Mouse (Mus musculus): ENCODE results near the gene Scpep1. TPM values are rescaled to one million over a fixed set of nuclear protein-coding genes. Genes with fewer than 3 reads are reported as not detected.

The Scpep1 gene
- polyA plus RNA-seq, 1 experiment from 2014 or later: 37.9 TPM

DNA sequence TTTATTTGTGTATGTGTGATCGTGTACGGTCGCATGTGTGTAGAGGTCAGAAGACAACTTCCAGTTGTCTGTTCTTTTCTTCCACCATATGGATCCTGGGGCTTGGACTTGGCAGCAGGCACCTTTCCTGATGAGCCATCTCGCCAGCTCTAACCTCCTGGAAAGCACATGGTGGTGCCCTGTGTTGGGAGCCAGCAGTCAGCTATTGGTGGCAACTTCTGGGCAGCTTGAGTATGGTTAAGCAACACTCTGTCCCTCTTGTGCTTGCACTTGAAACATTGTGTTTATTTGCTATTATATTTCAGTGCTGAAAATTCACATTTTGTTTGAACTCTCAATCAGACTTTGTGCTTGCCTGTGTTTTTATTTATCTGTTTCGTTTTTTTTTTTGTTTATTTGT lies 33.7 kb upstream of the Scpep1 start:
- Histone ChIP-seq H3K9me3 (replicated peaks; ENCODE audit: control insufficient read depth, low read length, poor library complexity, severe bottlenecking) (no peaks in the 10 kb centered on the region), H3K4me2 (ENCODE audit: low read length) (no peak overlapping the region), H3K4me1 (ENCODE audit: control insufficient read depth, insufficient read depth, low read length) (no peaks in the 10 kb centered on the region), H3K9ac (ENCODE audit: low read depth, low read length) (no peak overlapping the region), H3K27me3 (ENCODE audit: control insufficient read depth, insufficient read depth, low read depth, low read length) (no peaks in the 10 kb centered on the region), H3K4me3 (ENCODE audit: low read depth, low read length) (no peak overlapping the region), H3K27ac (ENCODE audit: low read length) (no peak overlapping the region), H3K36me3 (ENCODE audit: control insufficient read depth, insufficient read depth, low read length) (peaks cover 21% of the 10 kb centered on the region)
- ATAC-seq: no peak
- WGBS: 79% methylated on average over 5 of the region's 5 CpGs

DNA sequence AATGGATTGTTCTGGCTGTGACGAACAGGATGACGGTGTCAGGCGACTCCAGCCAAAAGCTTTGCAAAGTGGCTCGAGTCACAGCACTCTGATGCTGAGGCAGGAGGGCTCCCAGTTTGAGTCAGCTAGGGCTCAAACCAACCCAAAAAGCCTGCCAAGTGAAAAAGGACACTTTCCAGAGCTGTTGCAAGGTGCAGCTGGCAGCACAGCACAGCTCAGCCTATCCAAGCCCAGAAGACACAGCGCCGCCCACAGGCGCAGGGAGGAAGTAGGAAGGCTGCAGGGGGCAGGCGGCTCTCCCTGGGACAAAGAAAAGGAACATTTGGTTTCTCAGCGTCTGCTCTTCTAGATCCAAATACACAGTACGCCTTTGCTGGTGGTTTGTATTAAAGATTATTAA lies 31.4 kb upstream of the Scpep1 start:
- no peak for ATAC-seq
- Histone ChIP-seq H3K4me3 (ENCODE audit: low read depth, low read length) (no peak overlapping the region), H3K36me3 (ENCODE audit: control insufficient read depth, insufficient read depth, low read length) (peaks cover 29% of the 10 kb centered on the region), H3K27ac (ENCODE audit: low read length) (no peak overlapping the region), H3K27me3 (ENCODE audit: control insufficient read depth, insufficient read depth, low read depth, low read length) (no peaks in the 10 kb centered on the region), H3K4me1 (ENCODE audit: control insufficient read depth, insufficient read depth, low read length) (no peaks in the 10 kb centered on the region), H3K9me3 (replicated peaks; ENCODE audit: control insufficient read depth, low read length, poor library complexity, severe bottlenecking) (no peaks in the 10 kb centered on the region), H3K4me2 (ENCODE audit: low read length) (no peak overlapping the region), H3K9ac (ENCODE audit: low read depth, low read length) (no peak overlapping the region)
- WGBS: 92% methylated on average over 10 of the region's 10 CpGs

DNA sequence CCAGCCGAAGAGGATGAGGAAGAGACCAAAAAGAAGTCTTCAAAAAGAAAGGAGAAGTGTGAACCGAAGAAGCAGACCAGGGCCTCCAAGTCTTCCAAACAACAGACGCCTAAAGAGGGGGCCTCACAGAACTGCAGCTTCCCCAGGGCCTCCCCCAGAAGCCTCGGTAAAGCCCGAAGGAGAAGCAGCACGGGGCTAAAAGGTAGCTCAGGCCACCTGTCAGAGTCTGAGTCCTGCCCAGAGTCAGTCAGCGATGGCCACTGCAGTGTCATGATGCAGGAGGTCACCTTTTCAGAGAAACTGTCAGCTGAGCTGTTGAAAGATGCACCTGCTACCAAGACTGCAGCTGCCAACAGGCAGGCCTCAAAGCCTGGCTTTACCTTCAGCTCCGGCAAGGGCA lies 26.1 kb upstream of the Scpep1 start:
- Histone ChIP-seq H3K27me3 (ENCODE audit: control insufficient read depth, insufficient read depth, low read depth, low read length) (no peaks in the 10 kb centered on the region), H3K36me3 (ENCODE audit: control insufficient read depth, insufficient read depth, low read length) (peaks cover 18% of the 10 kb centered on the region), H3K27ac (ENCODE audit: low read length) (no peak overlapping the region), H3K4me3 (ENCODE audit: low read depth, low read length) (no peak overlapping the region), H3K4me1 (ENCODE audit: control insufficient read depth, insufficient read depth, low read length) (no peaks in the 10 kb centered on the region), H3K9me3 (replicated peaks; ENCODE audit: control insufficient read depth, low read length, poor library complexity, severe bottlenecking) (no peaks in the 10 kb centered on the region), H3K4me2 (ENCODE audit: low read length) (no peak overlapping the region), H3K9ac (ENCODE audit: low read depth, low read length) (no peak overlapping the region)
- 94% methylated on average over 8 of the region's 8 CpGs for WGBS
- no peak for ATAC-seq

DNA sequence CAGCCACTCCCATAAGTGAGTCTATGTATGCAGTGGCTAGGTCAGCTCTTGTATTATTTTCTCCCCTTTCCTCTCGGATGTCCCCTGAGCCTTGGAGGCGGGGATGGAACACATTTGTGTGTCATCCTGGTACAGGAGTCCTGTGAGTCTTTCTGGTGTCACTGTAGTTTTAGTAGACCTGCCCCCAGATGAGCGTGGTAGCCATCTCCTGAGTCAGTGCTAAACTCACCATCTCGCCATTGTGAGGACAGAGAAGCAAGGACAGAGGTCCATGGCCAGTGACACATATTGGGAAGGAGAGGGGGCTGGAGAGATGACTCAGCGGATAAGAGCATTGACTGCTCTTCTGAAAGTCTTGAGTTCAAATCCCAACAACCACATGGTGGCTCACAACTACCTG lies 21.9 kb upstream of the Scpep1 start:
- H3K9me3 ChIP-seq (replicated peaks; ENCODE audit: control insufficient read depth, low read length, poor library complexity, severe bottlenecking): no peaks in the 10 kb centered on the region
- H3K36me3 ChIP-seq (ENCODE audit: control insufficient read depth, insufficient read depth, low read length): no peaks in the 10 kb centered on the region
- no peak for ATAC-seq
- no peak overlapping the region for H3K27ac ChIP-seq (ENCODE audit: low read length)
- no peak overlapping the region for H3K4me2 ChIP-seq (ENCODE audit: low read length)
- no peaks in the 10 kb centered on the region for H3K27me3 ChIP-seq (ENCODE audit: control insufficient read depth, insufficient read depth, low read depth, low read length)
- H3K9ac ChIP-seq (ENCODE audit: low read depth, low read length): no peak overlapping the region
- H3K4me3 ChIP-seq (ENCODE audit: low read depth, low read length): no peak overlapping the region
- WGBS: 99% methylated on average over 5 of the region's 5 CpGs
- peaks cover 15% of the 10 kb centered on the region for H3K4me1 ChIP-seq (ENCODE audit: control insufficient read depth, insufficient read depth, low read length)

DNA sequence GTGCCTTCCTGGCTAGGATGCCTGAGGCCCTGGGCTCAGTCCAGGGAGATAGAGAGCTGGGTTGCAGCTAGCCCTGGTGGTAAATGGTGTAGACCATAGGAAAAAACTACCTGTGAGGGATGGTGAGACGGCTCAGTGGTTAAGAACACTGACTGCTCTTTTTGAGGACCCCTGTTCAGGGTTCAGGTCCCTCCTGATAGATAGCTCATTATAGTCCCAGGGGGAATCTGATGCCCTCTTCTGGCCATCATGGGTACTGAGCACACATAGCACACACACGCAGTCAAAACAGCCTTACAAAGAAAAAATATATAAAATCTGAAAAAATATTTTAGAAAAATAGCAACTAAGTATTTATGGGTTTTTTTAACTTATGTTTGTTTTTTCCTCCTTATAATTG lies 21.1 kb upstream of the Scpep1 start:
- H3K4me2 ChIP-seq (ENCODE audit: low read length): no peak overlapping the region
- WGBS: 95% methylated on average over 2 of the region's 2 CpGs
- no peaks in the 10 kb centered on the region for H3K27me3 ChIP-seq (ENCODE audit: control insufficient read depth, insufficient read depth, low read depth, low read length)
- no peak overlapping the region for H3K27ac ChIP-seq (ENCODE audit: low read length)
- no peaks in the 10 kb centered on the region for H3K36me3 ChIP-seq (ENCODE audit: control insufficient read depth, insufficient read depth, low read length)
- no peak overlapping the region for H3K9ac ChIP-seq (ENCODE audit: low read depth, low read length)
- peaks cover 15% of the 10 kb centered on the region for H3K4me1 ChIP-seq (ENCODE audit: control insufficient read depth, insufficient read depth, low read length)
- H3K9me3 ChIP-seq (replicated peaks; ENCODE audit: control insufficient read depth, low read length, poor library complexity, severe bottlenecking): no peaks in the 10 kb centered on the region
- no peak overlapping the region for H3K4me3 ChIP-seq (ENCODE audit: low read depth, low read length)
- no peak for ATAC-seq

DNA sequence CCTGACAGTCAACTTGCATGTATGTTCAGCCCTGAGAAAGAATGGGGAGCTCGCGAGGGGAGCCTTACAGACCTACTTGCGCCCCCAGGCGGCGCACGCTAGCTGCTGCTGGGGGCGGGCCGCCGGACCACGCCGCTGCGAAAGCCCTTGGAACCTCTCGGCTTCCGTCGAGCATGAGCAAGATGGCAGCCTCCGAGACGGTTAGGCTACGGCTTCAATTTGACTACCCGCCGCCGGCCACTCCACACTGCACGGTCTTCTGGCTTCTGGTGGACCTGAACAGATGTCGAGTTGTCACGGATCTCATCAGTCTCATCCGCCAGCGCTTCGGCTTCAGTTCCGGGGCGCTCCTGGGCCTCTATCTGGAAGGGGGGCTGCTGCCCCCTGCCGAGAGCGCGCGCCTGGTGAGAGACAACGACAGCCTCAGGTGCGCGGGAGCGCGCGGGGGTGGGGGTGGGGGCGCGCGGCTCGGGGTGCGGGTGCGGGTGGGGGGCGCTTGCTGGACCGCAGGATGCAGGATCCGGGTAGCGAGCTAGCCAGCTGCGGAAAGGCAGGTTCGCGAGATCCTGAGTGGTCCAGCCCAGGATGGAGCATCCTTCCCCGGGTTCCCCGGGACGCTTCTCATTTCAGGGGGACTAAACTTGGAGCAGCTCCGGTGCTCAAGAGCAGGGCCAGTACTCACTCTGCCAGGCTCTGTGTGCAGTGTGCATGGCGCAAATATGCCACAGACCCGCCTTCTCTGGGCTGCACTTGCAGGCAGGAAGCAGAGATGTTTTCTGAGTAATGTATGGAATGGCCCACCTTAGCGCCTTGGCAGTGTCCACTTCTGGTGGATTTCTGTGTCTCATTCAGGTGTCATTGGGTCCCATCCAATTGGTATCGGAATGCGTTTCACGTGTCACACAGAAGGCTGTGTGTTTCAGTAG lies 18.8 kb upstream of the Scpep1 start:
- Histone ChIP-seq H3K4me3 (ENCODE audit: low read depth, low read length) (peak overlapping the region; percentile 69), H3K36me3 (ENCODE audit: control insufficient read depth, insufficient read depth, low read length) (no peaks in the 10 kb centered on the region), H3K27ac (ENCODE audit: low read length) (peak overlapping the region; percentile 95), H3K27me3 (ENCODE audit: control insufficient read depth, insufficient read depth, low read depth, low read length) (peaks cover 3% of the 10 kb centered on the region; the same call in 1 of the 2 replicates), H3K9me3 (replicated peaks; ENCODE audit: control insufficient read depth, low read length, poor library complexity, severe bottlenecking) (no peaks in the 10 kb centered on the region), H3K4me1 (ENCODE audit: control insufficient read depth, insufficient read depth, low read length) (peaks cover 15% of the 10 kb centered on the region), H3K4me2 (ENCODE audit: low read length) (peak overlapping the region; percentile 73), H3K9ac (ENCODE audit: low read depth, low read length) (peak overlapping the region; percentile 79)
- peak; percentile 88 for ATAC-seq
- 2% methylated on average over 59 of the region's 62 CpGs for WGBS

DNA sequence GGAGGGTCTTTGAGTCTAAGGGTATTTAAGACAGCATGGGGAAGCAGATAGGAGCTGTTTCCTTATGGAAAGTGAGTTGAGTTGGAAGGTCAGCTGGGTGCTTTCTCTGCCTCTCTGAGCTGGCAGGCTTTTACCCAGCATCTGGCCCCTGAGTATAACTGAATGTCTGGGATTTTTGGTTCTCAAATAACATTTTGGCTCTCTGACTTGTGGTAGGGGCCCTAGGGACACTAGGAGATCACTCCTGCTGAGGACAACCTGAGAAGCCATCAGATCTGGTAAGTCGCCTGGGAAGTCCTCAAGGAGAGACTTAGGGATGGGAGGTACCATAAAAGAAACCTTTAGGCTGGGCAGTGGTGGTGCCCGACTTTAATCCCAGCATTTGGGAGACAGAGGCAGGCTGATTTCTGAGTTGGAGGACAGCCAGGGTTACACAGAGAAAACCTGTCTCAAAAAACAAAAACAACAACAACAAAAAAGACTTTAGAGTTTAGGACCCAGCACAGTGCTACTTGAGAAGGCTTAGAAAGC lies 15.0 kb upstream of the Scpep1 start, which contains the start of gene Coil:
TSS of gene Coil (plus strand) at position 51 of the 531 bp plus-strand sequence.
- H3K27ac ChIP-seq (ENCODE audit: low read length): no peak within 1 kb of the TSS
- no peak for ATAC-seq
- no peak within 1 kb of the TSS for H3K9ac ChIP-seq (ENCODE audit: low read depth, low read length)
- 35% methylated on average over 2 of the region's 2 CpGs for WGBS
- no peaks in the 10 kb centered on the region for H3K36me3 ChIP-seq (ENCODE audit: control insufficient read depth, insufficient read depth, low read length)
- H3K4me1 ChIP-seq (ENCODE audit: control insufficient read depth, insufficient read depth, low read length): peaks cover 9% of the 10 kb centered on the region
- no peaks in the 10 kb centered on the region for H3K9me3 ChIP-seq (replicated peaks; ENCODE audit: control insufficient read depth, low read length, poor library complexity, severe bottlenecking)
- H3K4me3 ChIP-seq (ENCODE audit: low read depth, low read length): no peak within 1 kb of the TSS
- H3K4me2 ChIP-seq (ENCODE audit: low read length): no peak within 1 kb of the TSS
- peaks cover 3% of the 10 kb centered on the region; the same call in 1 of the 2 replicates for H3K27me3 ChIP-seq (ENCODE audit: control insufficient read depth, insufficient read depth, low read depth, low read length)

DNA sequence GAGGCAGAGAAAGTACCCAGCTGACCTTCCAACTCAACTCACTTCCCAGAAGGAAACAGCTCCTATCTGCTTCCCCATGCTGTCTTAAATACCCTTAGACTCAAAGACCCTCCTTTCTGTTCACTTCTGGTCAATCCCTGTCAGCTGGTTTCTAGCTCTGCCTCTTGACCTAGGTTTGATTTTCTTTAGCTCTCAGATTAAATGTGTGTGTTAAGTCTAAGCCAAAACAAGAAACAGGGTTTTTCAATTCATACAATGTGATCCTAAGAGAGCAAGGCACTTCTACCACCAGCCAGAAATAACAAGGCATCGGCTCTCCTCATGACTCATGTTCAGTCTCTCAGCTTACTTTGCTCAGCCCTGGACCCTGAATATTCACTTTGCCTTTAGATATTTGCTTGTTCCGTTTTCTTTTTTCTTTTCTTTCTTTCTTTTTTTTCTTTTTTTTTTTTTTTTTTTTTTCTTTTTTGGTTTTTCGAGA lies 11.7 kb upstream of the Scpep1 start, which contains the start of gene Elobl:
TSS of gene Elobl (minus strand) at position 51 of the 481 bp plus-strand sequence.
- H3K4me3 ChIP-seq (ENCODE audit: low read depth, low read length): no peak within 1 kb of the TSS
- no peak for ATAC-seq
- no peak within 1 kb of the TSS for H3K27ac ChIP-seq (ENCODE audit: low read length)
- H3K27me3 ChIP-seq (ENCODE audit: control insufficient read depth, insufficient read depth, low read depth, low read length): peaks cover 3% of the 10 kb centered on the region; the same call in 1 of the 2 replicates
- H3K9ac ChIP-seq (ENCODE audit: low read depth, low read length): no peak within 1 kb of the TSS
- H3K4me1 ChIP-seq (ENCODE audit: control insufficient read depth, insufficient read depth, low read length): no peaks in the 10 kb centered on the region
- 90% methylated on average over 2 of the region's 3 CpGs for WGBS
- H3K9me3 ChIP-seq (replicated peaks; ENCODE audit: control insufficient read depth, low read length, poor library complexity, severe bottlenecking): no peaks in the 10 kb centered on the region
- H3K36me3 ChIP-seq (ENCODE audit: control insufficient read depth, insufficient read depth, low read length): no peaks in the 10 kb centered on the region
- H3K4me2 ChIP-seq (ENCODE audit: low read length): no peak within 1 kb of the TSS

DNA sequence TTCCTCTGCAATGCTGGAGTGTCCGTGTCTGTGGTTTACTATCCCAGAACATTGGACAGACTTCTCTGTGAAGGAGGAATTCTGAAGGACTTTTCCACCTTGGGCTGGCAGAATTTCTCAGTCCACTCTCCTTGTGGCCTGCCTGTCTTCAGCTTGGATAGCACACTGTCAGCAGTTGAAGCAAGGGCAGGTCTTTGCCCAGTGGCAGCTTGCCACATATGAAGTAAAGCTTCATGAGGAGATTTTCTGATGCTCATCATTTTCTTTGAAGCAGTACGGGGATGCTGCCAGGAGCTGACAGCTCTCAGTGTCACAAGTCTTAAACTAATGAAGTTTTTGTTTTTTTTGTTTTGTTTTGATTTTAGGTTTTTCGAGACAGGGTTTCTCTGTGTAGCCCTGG lies 3.6 kb upstream of the Scpep1 start:
- Histone ChIP-seq H3K9ac (ENCODE audit: low read depth, low read length) (no peak overlapping the region), H3K9me3 (replicated peaks; ENCODE audit: control insufficient read depth, low read length, poor library complexity, severe bottlenecking) (no peaks in the 10 kb centered on the region), H3K4me3 (ENCODE audit: low read depth, low read length) (no peak overlapping the region), H3K4me2 (ENCODE audit: low read length) (no peak overlapping the region), H3K27me3 (ENCODE audit: control insufficient read depth, insufficient read depth, low read depth, low read length) (no peaks in the 10 kb centered on the region), H3K27ac (ENCODE audit: low read length) (no peak overlapping the region), H3K36me3 (ENCODE audit: control insufficient read depth, insufficient read depth, low read length) (no peaks in the 10 kb centered on the region), H3K4me1 (ENCODE audit: control insufficient read depth, insufficient read depth, low read length) (peaks cover 3% of the 10 kb centered on the region; the same call in 1 of the 2 replicates)
- WGBS: 83% methylated on average over 3 of the region's 3 CpGs
- no peak for ATAC-seq

Measured in midbrain, embryonic 16.5 days (tissue).